Mouse (Mus musculus) urinary bladder, postnatal 36 days (tissue): ENCODE measurements around the gene Cotl1.
A peak's percentile ranks its signal among the peaks of the same experiment; 100 is the strongest.

Experiments
- DNase-seq, 2 experiments: peaks; one replicate each; pipeline ENCODE4 v3.0.0; 2022; ENCODE audit warnings: low spot score in 2 of 2, mixed read lengths in 1 of 2

Cotl1 gene

DNA sequence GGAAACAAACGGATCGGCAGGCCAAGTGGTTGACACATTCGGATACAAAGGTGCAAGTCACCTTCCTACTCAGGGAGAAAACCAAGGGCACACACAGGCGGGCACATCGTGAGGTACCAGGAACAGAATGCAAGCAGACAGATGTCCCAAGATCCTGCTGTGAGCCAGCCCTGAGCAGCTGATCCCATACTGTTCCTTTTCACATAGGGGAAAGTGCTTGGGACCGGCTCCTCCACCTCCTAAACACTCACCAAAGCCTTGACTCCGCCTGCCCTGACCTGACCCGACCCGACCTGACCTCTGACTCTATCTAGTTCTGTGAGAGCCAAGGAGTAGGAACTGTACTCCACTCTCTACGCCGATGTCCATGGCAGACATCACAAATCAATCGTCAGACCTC lies 22.9 kb downstream of the Cotl1 start:
- DNase-seq = peak in 1 of 2 experiments; percentile 23

DNA sequence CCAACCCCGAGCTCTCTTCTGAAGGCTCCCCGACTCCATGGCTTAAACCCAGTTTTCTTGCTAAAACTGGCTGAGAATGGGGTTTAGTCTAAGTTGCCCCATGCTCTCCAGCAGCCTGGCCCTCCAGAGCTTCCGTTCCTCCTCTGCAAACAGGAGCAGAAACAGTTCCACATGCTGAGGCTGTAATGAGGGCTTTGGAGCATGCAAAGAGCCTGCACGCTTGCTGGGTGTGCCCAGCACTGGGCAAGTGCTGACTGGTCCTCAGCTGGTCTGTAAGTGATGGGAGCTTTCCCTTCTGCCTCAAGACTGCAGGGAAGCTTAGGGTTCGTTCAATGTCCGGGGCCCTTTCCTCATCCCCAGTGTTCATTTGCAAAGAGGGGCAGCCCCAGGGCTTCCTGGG lies 24.1 kb downstream of the Cotl1 start:
- DNase-seq = peak in 1 of 2 experiments; percentile 62

DNA sequence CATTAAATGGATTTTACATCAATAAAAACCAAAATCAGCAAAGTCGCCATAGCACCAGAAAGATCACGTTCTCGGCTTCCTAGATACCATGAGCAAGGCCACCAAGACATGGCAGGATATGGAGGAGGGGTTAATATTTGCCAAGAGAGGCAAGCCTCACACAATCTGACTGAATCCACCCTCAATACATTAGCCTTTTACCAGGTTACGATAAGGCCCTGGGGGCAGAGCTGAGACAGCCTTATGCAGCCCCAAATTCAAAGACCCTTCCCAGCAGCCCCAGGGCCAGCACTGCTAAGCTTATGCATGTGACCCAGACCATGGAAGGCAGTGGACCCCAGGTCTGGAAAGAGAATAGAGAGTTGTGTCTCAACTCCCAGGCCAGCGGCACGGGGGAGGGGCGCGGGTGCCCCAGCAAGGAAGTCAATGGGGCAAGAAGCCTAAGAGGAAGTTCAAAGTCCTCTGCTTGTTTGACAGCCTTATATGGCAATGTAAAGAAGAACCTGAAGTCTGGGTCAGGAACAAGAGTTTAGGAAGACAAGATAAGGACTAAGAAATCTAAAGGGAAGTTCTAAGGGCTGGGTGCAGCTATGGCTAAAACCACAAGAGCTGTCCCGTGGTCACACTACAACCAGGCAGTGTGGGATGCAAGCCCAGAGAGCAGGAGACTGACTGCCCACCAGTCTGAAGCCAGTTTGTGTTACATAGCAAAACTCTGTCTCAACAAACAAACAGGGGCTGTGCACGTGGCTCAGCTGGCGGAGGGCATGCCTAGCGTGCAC lies 27.5 kb downstream of the Cotl1 start:
- DNase-seq = peak in 1 of 2 experiments; percentile 28

DNA sequence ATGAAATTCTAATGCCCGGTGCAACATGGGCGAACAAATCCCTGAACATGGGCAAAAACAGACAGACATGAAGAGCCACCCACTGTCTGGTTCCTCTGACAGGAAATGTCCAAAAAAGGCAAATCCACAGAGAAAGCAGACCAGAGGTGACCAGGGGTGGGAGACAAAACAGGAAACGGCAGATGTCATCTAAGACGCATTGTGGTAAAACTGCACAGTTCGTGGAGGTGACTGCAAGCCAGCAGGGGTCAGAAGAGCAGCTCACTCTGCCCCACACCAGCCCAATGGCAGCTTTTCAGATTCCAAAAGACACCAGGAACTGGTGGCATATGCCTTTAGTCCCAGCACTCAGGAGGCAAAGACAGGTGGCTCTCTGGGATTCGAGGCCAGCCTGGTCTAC lies 28.4 kb downstream of the Cotl1 start:
- no peak for DNase-seq

DNA sequence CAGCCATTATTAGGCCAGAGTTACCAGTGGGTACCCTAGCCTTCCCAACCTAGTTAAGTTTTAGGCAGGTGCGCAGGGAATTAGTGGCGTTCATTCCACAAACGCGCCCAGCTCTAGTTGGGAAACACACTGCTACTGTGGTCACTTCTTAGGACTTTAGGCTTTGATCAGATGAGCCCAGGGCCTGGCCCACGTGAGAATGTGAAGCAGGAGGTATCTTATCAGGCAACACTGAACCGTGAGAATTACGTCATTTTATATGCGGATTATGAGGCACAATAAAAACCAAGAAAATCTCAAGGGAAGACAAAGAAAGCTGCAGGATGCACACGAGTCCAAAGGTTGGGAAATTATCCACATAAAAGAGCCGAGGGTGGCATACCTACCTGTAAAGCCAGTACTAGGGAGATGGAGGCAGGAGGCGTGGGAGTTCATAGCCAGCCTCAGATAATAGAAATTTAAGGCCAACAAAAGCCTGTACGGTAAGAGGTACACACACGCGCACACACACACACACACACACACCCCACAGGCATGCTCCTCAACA lies 29.3 kb downstream of the Cotl1 start:
- no peak for DNase-seq

DNA sequence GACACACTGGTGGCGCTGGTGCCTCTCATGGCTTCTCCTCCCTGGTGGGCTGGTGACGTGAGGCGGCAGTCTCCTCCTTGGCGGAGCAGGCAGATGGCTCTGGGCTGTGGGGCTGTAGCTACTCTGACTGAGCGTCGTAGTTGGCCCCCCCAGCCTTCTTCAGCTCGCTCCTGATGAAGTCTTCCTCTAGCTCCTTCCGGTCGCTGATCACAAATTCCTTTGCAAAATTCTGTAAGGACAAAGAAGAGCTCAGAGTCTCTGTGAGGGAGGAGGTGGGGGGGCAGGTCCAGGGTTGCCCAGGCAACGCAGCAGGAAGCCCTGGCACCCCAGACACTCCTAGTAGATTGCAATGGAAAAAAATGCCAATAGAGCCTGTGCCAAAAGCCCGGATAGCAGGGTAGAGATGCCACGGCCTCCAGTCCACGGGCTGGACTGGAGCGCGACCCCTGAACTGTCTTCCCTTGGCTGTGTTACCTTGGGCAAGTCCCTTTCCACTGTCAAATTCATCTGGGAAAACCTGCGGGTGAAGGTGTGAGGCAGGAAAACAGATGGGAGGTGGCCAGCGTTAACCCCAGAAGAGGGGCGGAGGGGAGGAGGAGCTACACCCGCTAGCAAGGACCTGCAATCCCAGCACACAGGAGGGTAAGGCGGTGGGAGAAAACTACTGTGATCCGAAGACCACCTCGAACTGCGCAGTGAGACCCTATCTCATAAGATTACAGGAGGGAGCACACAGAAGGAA lies 30.0 kb downstream of the Cotl1 start:
- DNase-seq = no peak

DNA sequence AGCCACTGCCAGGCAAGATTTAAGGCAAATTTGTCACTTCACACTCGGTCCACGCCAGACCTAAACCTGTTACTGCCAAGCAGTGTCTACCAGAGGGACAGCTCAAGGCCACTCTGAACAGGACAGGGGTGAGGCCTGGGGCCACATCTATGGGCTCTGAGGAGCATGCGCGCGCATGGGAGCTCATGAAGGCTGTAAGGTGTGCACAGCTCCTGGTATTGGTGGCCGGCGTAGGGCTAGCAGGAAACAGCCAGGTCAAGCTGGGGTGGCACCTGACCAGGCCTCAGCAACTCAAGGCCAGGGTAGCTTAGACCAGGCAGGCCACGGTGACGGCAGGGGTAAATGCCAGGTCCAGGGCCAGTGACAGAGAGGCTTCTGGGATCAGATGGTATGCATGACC lies 30.7 kb downstream of the Cotl1 start:
- no peak for DNase-seq

DNA sequence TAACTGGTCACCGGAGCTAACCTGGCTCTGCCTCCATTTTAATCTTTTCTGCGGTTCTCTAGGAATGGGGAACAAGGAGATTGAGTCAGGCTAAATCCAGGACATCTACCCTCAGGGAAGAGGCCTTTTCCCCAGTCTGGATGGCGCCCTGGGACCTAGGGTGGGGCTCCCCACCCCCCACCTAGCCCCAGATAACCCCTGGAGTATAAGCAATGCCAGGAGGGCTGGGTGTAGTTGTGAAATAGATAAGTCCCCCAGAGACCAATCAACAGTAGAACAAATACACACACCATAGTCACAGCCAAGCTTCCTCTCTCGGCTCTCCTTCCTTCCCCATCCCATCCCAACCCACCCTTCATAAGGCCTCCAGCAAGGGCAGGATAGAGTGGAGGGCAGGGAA lies 32.7 kb downstream of the Cotl1 start:
- no peak for DNase-seq

DNA sequence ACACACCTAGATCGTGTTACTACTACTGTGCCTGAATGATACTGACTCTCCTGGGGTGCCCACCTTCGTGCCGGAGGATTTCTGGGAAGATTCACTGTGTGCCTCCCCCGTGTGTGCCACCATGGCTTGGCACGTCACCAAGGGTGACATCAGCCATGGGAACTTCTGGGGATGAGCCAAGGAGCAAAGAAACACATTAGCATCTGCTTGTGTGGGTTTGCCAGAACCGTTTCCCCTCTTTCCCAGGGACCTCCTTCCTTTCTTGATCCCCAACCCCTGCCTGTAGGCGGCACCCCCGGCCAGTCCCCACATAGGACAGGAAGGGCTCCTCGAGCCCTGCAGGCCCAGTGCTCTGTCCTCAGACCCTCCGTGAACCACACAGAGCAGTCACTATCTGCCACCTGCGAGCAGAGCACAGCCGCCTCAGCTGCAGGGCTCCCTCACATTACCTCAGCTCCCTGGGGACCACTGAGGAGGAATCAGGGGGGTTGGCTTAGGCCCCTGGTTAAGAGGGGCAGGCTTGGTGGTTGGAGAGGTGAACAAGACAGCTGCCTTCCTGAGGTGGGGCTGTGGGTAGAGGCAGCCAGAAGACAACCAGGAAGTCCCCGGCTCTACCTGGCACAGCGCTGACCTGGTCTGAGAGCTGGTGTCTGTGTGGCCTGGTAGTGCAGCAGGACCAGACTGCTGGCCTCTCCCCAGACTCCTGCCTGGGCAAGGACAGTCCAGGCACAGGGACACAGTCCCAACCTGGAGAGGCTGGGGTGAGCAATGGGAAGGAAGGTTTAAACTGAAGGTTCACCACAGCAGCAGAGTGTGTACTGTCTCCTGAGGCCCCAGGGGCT lies 33.7 kb downstream of the Cotl1 start:
- no peak for DNase-seq

DNA sequence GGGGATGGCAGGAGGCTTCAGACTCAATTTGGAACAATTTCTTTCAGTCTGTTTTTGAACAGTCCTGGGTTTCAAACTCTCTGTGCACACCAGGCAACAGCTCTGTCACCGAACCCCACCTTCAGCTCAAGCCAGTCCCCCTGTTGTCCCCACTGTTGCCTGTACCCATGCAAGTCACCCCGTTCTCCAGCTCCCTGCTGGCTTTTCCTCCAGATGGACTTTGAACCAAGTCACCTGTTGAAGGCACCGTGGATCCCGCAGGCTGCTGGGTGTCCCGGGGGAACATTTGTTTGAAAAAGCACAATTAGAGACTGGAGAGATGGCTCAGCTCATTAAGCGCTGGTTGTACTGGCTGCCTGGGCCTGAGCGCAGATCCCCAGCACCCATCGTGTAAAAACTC lies 35.1 kb downstream of the Cotl1 start:
- no peak for DNase-seq

DNA sequence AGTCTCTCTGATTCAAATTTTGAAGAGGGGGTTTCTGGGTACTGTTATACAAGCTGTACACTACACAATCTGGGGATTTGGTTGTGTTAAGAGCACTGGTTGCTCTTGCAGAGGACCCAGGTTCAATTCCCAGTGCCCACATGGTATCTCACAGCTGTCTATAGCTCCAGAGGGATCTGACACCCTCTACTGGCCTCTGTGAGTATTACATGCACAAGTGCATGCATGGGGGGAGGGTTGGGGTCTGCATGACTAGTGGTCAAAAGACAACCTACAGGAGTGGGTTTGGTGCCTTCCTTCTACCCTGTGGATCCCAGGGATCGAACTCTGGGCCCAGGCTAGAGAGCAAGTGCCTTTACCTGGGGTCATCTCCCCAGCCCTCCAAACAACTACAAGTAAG lies 37.8 kb downstream of the Cotl1 start:
- no peak for DNase-seq

DNA sequence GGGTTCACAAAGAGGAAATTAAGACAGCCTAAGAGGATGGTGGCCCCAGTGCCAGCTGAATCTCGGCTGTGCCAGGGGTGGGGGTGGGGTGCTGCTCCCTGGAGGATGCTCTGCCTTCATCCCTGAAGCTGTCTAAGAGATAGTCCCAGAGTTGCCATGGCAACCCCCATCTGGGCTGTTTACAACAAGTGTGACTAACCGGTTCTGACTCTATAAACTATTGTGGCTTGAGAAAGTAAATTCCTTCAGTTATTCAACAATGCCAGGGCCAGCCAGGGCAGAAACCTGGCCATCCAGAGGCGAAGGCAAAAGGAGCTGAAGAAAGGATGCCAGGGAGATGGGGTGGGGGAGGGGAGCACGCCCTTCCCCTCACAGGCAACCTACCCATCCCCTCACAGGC lies 39.2 kb downstream of the Cotl1 start:
- no peak for DNase-seq

DNA sequence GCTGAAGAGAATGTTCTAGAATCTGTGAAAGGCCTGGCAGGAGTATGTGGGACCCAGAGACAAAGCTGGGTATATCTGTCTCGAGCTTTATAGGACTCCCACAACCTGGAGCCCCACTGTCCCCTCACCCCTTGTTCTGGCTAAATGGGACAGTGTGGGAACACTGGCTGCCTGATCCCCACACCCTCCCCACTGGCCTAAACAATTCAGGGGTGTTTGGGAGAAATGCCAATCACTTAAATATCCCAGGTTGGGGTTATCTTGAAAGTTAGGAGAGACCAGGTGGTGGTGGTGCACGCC lies 41.4 kb downstream of the Cotl1 start:
- no peak for DNase-seq

DNA sequence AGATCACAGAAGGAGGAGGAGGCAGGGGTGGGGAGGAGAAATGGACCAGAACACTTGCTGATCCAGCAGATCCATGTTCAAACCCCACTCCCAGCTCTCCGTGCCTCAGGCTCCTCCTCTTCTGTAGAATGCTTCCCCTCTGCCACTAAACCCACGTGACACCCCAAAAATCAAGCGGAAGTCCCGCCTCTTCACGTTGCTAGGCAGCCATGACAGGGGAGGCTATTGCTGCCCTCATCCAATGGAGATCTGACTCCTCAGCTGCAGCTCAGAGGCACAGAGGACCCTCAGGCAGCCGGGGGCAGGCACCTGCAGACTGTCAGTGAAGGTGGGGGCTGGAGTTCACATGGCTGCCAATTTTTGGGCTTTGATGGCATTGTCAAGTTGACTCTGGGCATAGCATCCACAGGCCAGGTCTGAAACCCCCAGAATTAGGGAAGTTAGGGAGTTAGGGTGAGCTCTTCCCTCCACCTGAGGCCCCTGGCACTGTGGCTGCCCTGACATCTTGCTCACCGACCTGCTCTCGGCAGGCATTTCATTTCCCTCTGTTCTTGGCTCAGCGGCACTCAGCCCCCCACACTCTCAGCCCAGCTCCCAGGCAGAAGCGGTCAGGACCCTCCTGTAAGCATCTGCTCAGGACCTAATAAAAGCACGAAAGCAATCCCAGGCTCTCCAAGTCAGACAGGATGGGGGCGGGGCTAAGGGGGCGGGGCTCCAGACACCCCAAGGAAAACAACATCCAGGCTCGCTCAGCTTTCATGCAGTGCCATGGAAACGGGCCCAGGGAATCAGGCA lies 42.0 kb downstream of the Cotl1 start:
- peak in 1 of 2 experiments; percentile 34 for DNase-seq

DNA sequence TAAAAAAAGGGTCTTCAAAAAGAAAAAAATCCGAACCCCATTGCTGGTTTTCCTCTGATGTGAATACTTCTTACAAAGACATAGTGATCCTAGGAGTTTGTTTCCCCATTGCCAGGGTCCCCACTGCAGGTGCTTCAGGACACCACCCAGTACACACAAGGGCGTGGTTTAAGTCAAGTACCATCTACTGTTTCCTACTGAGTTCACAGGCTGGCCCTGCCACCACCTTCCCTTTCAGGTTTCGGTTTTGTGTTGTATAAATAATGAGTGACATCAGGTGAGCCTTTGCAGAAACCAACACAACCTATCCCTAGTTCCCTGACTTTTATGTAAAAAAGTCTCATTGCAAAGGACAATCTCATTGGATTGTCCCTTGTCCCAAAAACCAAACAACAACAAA lies 44.7 kb downstream of the Cotl1 start:
- no peak for DNase-seq

DNA sequence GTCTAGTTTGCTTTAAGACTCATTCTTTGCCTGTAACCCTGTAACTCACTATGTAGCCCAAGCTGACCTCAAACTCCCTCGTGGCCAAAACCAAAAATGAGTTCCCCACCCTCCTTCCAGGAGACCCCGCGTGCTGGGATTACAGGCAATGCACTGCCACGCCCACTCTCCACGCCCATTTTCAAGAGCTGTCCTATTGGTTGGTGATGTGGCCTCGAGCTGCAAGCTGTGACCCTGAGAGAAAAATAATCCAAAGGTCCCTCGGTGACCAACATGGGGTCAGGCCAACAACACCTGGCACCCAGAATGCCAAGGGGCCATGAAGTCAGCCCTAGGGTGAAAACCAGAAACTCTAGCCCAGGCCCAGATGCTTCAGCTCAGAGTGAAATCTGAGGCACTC lies 45.7 kb downstream of the Cotl1 start:
- DNase-seq = no peak

DNA sequence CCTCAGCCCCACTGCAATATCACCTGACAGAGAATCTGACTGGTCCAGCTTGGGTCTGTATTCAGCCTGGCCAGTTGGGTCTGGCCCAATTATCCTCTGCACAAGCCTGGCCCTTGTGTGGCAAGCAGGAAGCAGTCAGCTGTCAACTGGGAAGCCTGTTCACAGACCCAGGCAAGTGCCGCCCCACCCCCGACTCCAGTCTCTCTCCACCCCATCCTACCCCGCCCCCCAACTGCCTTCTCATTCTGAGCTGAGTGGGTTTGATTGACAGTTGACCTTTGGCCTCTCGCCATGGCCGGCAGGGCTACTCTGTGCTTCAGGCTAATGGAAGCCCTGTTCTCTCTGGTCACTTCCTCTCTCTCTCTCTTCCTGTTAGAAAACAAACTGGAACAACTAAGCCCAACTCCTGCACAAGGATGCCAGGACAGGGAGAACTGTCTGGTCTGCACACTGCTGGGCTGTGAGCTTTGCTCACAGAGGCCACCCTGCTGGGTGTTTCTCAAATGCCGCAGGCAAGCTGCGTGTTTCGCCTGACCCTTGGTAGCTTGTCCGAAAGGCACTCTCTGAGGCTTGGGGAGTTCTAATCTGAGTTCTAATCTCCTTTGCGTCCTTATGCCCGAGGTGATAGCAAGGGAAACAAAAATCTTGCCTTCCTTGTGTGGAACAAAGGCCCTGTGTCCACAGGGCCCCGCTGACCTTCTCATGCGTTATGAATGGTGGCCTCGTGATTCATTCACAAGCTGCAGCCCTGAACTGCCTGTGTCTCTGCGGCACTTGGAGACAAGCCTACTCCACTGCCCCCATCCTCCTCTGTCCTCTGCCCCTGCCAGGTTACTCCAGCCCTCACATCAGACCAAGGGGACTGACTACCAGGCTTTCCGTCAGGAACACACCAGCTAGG lies 48.3 kb downstream of the Cotl1 start:
- no peak for DNase-seq

DNA sequence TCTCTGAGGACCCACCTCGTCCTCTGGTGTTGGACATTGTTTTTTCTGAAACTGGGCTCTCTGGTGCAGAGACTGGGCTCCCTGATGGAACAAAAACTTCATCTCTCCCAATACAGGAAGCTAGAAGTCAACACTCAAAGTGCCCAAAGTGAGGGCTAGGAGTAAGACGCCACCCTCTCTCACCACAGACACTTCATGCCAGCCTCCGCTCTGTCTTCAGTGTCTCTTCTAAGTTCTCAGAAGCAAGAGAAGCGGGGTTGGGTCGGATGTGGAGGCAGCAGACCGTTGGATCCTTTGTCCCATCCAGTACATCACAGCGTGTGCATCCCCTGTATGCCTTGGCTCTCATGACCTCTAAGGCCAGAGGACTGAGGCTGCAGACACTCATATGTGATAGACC lies 50.8 kb downstream of the Cotl1 start:
- no peak for DNase-seq

DNA sequence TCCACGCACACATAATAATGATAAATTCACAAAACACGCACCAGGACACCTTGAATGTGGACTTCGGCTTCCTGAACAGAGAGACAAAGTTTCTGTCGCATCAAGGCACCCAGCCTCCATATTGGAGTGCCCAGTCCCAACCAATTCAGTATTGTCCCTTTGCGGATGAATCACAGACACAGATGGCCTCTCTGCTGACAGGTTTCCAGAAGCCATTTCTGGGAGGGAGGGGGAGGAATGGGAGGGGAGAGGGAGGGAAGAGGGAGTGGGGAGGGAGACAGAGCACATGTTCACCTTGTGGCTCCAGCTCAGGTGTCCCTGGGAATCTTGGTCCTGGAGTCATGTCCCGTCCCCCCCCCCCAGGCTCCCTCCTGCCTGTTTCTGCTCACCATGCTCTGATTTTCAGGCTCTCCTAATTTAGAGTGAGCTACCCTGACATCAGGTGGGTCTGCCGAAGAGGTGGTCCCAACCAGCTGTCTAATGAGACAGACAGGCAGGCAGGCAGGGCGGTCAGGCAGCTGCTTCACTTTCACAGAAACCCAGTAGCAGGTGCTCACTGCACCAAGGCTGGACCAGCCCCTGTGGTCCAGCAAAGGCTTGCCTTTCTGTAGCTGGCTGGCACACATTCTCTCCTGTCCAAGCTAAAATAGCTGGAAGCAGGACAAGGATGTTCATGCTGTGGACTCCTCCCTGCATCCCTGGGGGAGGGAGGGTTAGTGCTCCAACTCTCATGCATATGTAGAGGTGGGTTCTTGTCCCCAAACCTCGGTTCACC lies 51.5 kb downstream of the Cotl1 start:
- DNase-seq = no peak

DNA sequence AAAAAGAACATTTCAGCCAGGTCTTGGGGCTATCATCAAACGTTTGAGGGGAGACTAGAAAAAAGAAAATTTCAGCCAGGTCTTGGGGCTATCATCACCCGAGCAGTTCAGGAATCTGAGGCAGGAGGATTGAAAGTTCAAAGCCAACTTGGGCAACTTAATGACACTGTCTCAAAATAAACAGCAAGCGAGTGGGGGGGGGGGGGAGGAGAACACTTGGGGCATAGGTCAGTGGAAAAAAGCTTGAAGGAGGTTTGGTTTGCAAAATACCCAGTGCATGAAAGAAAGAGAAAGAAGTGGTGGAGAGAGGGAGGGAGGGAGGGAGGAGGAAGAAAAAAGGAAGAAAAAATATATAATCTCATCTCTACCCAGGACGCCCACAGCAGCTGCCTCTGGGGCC lies 53.0 kb downstream of the Cotl1 start:
- no peak for DNase-seq
